In the genomic region with DNA sequence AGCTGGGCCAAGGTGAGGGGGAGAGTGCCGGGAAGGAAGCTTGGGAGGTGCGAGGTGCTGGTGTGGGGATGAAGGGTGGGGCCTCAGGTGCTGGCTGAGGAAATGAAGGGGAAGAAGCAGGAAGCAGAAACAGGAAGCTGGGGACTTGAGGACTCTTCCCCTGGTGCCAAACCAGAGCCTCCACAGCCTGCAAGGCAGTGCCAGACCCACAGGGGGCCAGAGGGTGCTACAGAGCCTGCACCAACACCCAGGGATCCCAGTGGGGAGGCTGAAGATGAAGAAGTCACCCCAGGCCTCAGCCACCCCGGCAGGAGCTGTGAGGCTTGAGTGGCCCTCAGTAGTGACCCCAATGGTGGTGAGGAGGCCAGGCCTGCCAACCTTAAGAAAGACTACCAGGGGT, we compare ENCODE assay signal across 19 mouse cellular contexts. TPM values are rescaled to one million over a fixed set of nuclear protein-coding genes. Genes with fewer than 3 reads are reported as not detected.
DNase-seq lines count a peak whose midpoint lies in the region; ATAC-seq and TF ChIP-seq lines count a peak whose summit lies in the region.
"Had no signal": no experiment of that assay in that cellular context is flagged by ENCODE, and none has a peak within 500 bp of the region (broad histone marks: within the 10 kb centered on the region; RNA-seq: fewer than 3 reads in every experiment).

No protein-coding gene starts in this region.

- no peak for TF ChIP-seq POLR2A in CH12.LX (IDR thresholded peaks at IDR 0.05; ENCODE audit: low read depth, low read length)

- H3K4me1 ChIP-seq in liver, postnatal 0 days (ENCODE audit: insufficient read depth) = no peaks in the 10 kb centered on the region
- peaks cover 9 to 29% of the 10 kb centered on the region in 2 experiments for H3K4me1 ChIP-seq in CH12.LX (ENCODE audit: control insufficient read depth in 1 of 2, insufficient read depth in 2 of 2)
- H3K4me1 ChIP-seq: embryonic facial prominence, embryonic 15.5 days; hindbrain, embryonic 15.5 days; midbrain, embryonic 15.5 days had no signal

- in situ Hi-C loops in CH12.LX (cut with MboI; ENCODE audit: low pct_ligation_motif_present, low pct_unique_long_range_greater_than_20kb, low sequenced_read_pairs) = no loop called here

- intact Hi-C loops in gastrocnemius, postnatal 14 days (cut with DNase I; ENCODE audit: low total_unique reads) = loop anchor here (10.0 kb wide), 1 partner anchor 143 kb away; no protein-coding TSS in a partner anchor

- H3K27ac ChIP-seq in liver, postnatal 0 days (ENCODE audit: low read depth) = no peak overlapping the region
- H3K27ac ChIP-seq in CH12.LX (ENCODE audit: insufficient read depth, low read depth) = no peak overlapping the region
- H3K27ac ChIP-seq: embryonic facial prominence, embryonic 15.5 days; forebrain, embryonic 10.5 days; hindbrain, embryonic 15.5 days; midbrain, embryonic 15.5 days had no signal

- no peaks in the 10 kb centered on the region for H3K36me3 ChIP-seq in liver, postnatal 0 days (replicated peaks; ENCODE audit: insufficient read depth, low read length)
- no peaks in the 10 kb centered on the region for H3K36me3 ChIP-seq in CH12.LX (replicated peaks in 1 of 2; ENCODE audit: control insufficient read depth in 1 of 2, insufficient read depth in 1 of 2, low read length in 1 of 2)
- H3K36me3 ChIP-seq: embryonic facial prominence, embryonic 15.5 days; forebrain, embryonic 10.5 days; hindbrain, embryonic 15.5 days; midbrain, embryonic 15.5 days had no signal

- no peak; the same call in 1 of the 2 replicates for TF ChIP-seq RAD21 in CH12.LX (IDR thresholded peaks at IDR 0.05; ENCODE audit: low read depth, low read length)

- peak; percentile 36; the same call in 1 of the 2 replicates for TF ChIP-seq CTCF in liver, postnatal 0 days (IDR thresholded peaks at IDR 0.05; ENCODE audit: low read depth)
- peak in 1 of 2 experiments; percentile 41; a peak in 2 of 4 replicates for TF ChIP-seq CTCF in CH12.LX (conservative IDR thresholded peaks at IDR 0.05 in 1 of 2, IDR thresholded peaks at IDR 0.05 in 1 of 2; ENCODE audit: low read depth in 2 of 2, low read length in 2 of 2)

- no peak overlapping the region for H3K4me3 ChIP-seq in liver, postnatal 0 days (ENCODE audit: low read depth, low read length)
- H3K4me3 ChIP-seq in CH12.LX (replicated peaks in 1 of 3; ENCODE audit: low read depth in 2 of 3, low read length in 2 of 3, poor library complexity in 1 of 3) = no peak overlapping the region
- H3K4me3 ChIP-seq: embryonic facial prominence, embryonic 15.5 days; forebrain, embryonic 10.5 days; hindbrain, embryonic 15.5 days; midbrain, embryonic 15.5 days had no signal

- WGBS in liver, postnatal 0 days (ENCODE audit: insufficient replicate concordance) = 34% methylated on average over 3 of the region's 3 CpGs

- no peak overlapping the region for H3K4me2 ChIP-seq in liver, postnatal 0 days (ENCODE audit: low read depth, low read length)
- no peak overlapping the region for H3K4me2 ChIP-seq in CH12.LX (ENCODE audit: insufficient read depth, low read depth, poor library complexity, severe bottlenecking)
- H3K4me2 ChIP-seq: embryonic facial prominence, embryonic 15.5 days; hindbrain, embryonic 15.5 days; liver, embryonic 11.5 days; midbrain, embryonic 15.5 days had no signal

- no peaks in the 10 kb centered on the region for H3K79me2 ChIP-seq in CH12.LX (replicated peaks; ENCODE audit: control insufficient read depth, extremely low read depth, insufficient read depth, poor library complexity, severe bottlenecking)

- H3K9me3 ChIP-seq in liver, postnatal 0 days (ENCODE audit: low read length) = no peaks in the 10 kb centered on the region
- H3K9me3 ChIP-seq in CH12.LX (replicated peaks; ENCODE audit: low read length) = no peaks in the 10 kb centered on the region
- H3K9me3 ChIP-seq: embryonic facial prominence, embryonic 15.5 days; forebrain, embryonic 10.5 days; hindbrain, embryonic 15.5 days; midbrain, embryonic 15.5 days had no signal

- TF ChIP-seq EP300 in liver, postnatal 0 days (IDR thresholded peaks at IDR 0.05; ENCODE audit: low read depth) = no peak
- no peak for TF ChIP-seq EP300 in CH12.LX (IDR thresholded peaks at IDR 0.05; ENCODE audit: low read length)

- peak; percentile 41 for DNase-seq in liver, postnatal 0 days
- DNase-seq in liver = no peak
- peak; percentile 48 for DNase-seq in CH12.LX (ENCODE audit: extremely low read depth)
- no peak for DNase-seq in gastrocnemius, postnatal 14 days
- DNase-seq in spleen, postnatal 36 days (ENCODE audit: low spot score in 2 of 2) = no peak
- DNase-seq: adrenal gland, adult 8-10 months; cerebellum, adult 2 months; heart, postnatal 14 days; kidney, adult 2 months; kidney, postnatal 14 days; retina, postnatal 1 day; right cerebral cortex, postnatal 4 days had no signal

- no peaks in the 10 kb centered on the region for H3K27me3 ChIP-seq in liver, postnatal 0 days (ENCODE audit: insufficient read depth, low read length)
- peaks cover 4% of the 10 kb centered on the region for H3K27me3 ChIP-seq in CH12.LX (replicated peaks)
- H3K27me3 ChIP-seq: embryonic facial prominence, embryonic 15.5 days; hindbrain, embryonic 15.5 days; midbrain, embryonic 15.5 days had no signal

- dilution Hi-C loops in CH12.LX (cut with MboI; ENCODE audit: extremely low pct_ligation_motif_present, extremely low pct_unique_long_range_greater_than_20kb, low sequenced_read_pairs) = no loop called here

- no peak overlapping the region for H3K9ac ChIP-seq in liver, postnatal 0 days (replicated peaks)
- no peak overlapping the region for H3K9ac ChIP-seq in CH12.LX (ENCODE audit: insufficient read depth, low read depth)
- H3K9ac ChIP-seq: embryonic facial prominence, embryonic 15.5 days; hindbrain, embryonic 15.5 days; midbrain, embryonic 15.5 days had no signal

- 0 out of 2 replicates have a peak, but pooled peaks have one; percentile 19 for ATAC-seq in liver, postnatal 0 days
- peak; percentile 77 for ATAC-seq in common myeloid progenitor, adult 5-6 weeks (replicated peaks; ENCODE audit: low read depth, poor library complexity, severe bottlenecking)
- peak; percentile 45; the same call in 1 of the 2 replicates for ATAC-seq in monocyte, adult 5-6 weeks (replicated peaks; ENCODE audit: insufficient number of reproducible peaks, low FRiP score, low TSS enrichment, poor library complexity, severe bottlenecking)
- ATAC-seq: midbrain, embryonic 15.5 days had no signal

TF ChIP-seq in CH12.LX, 34 proteins besides CTCF, POLR2A, EP300 and RAD21:
- TF ChIP-seq ZNF384 (IDR thresholded peaks at IDR 0.05; ENCODE audit: low read depth, low read length) (no peak), SMC3 (IDR thresholded peaks at IDR 0.05; ENCODE audit: low read depth, low read length) (peak; percentile 15; the same call in 1 of the 2 replicates)

RNA-seq across cellular contexts. Expression of a gene that starts 21.9 kb away (rescaled TPM):
- polyA plus RNA-seq in liver, postnatal 0 days (2015; fragmentation: Nextera tagmentation; extraction: Ambion mirVana) = 0.07 and 0.08 TPM in 2 replicates
- total RNA-seq in CH12.LX (2012; rRNA removed) (0.13 TPM in 1 of 2 replicates, not detected in the other), CH12.LX (2014; rRNA removed) (not detected in 2 replicates)
- not detected in 2 replicates for polyA plus RNA-seq in CH12.LX (2012; ENCODE audit: insufficient read length, low read depth)
- not detected in 2 replicates for total RNA-seq in common myeloid progenitor, adult 5-6 weeks (2017)
- total RNA-seq in monocyte, adult 5-6 weeks (2017) = not detected in 3 replicates
- 1 to 10 TPM in 1 of 2 experiments, under 1 TPM in 1; 0.21 to 1.0 TPM for total RNA-seq in gastrocnemius, postnatal 14 days (2021)
- polyA plus RNA-seq: liver, embryonic 11.5 days had no signal

RNA-seq across cellular contexts. Expression of a gene that starts 40.3 kb away (rescaled TPM):
- 0.34 TPM in 1 of 2 replicates, not detected in the other for polyA plus RNA-seq in liver, postnatal 0 days (2015; fragmentation: Nextera tagmentation; extraction: Ambion mirVana)
- not detected in 2 replicates for total RNA-seq in CH12.LX (2012; rRNA removed)
- not detected in 2 replicates for total RNA-seq in CH12.LX (2014; rRNA removed)
- not detected in 2 replicates for polyA plus RNA-seq in CH12.LX (2012; ENCODE audit: insufficient read length, low read depth)
- total RNA-seq in common myeloid progenitor, adult 5-6 weeks (2017) = not detected in 2 replicates
- total RNA-seq in monocyte, adult 5-6 weeks (2017) = not detected in 3 replicates
- total RNA-seq in gastrocnemius, postnatal 14 days (2021) = 1 to 10 TPM; 1.1 to 1.7 TPM

Comparison
In these comparisons a context has a peak if more than half of its experiments do, and no peak if none do; other contexts are left out.
1. DNase-seq: peak in liver, postnatal 0 days (single experiment) and CH12.LX (single experiment); none in liver (single experiment), gastrocnemius, postnatal 14 days (single experiment) and spleen, postnatal 36 days (0 of 2).
2. ATAC-seq: peak in every context shown above with its lines; median percentile 77 in common myeloid progenitor, adult 5-6 weeks; 45 in monocyte, adult 5-6 weeks; 19 in liver, postnatal 0 days.